Mouse (Mus musculus): ENCODE results near the gene Akap4.

The Akap4 gene

DNA sequence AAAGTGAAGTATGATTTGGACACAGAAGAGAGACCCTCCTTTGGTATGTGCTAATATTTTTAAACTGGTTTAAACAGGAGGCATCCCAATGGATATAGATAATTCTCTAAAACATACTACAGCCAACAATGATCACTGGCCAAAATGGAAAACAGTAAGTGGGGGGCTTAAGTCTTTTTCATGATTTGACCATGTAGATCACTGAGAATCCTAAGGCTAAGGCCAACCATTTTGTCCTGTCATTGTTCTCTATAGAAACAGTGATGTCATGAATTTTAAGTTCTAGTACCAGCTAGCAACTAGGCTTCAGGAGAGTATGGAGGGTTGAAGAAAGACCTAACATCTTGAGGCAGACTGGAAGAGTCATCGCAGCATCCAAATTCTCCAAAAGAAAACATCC, at the start of gene Akap4:
Gene Akap4, plus strand, starts transcription at position 301 of the 400 bp plus-strand sequence.
- in situ Hi-C loops (cut with MboI, MseI): no loop called here

DNA sequence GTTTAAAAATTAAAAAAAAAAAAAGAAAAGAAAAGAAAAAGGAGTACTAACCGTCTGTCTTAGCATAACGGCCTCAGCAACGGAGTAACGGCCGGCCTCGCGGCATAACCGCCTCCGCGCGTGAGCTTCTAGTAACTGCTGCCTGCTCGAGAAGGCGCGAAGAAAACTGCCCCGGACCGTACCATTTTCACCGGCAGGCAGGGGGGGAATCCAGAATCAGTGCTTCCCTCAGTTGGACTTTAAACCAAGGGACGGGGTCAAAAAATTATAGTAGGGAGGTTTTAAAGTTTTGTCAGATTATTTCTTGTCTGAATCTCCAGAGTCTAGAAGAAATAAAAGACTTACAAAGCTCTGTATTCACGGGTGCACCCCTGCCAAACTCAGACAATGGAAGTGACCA, 25.8 kb upstream of the Akap4 start, which contains the start of gene Ccnb3:
Gene Ccnb3, minus strand, starts transcription at position 101 of the 400 bp plus-strand sequence.
- in situ Hi-C loops (cut with MboI, MseI): no loop called here

DNA sequence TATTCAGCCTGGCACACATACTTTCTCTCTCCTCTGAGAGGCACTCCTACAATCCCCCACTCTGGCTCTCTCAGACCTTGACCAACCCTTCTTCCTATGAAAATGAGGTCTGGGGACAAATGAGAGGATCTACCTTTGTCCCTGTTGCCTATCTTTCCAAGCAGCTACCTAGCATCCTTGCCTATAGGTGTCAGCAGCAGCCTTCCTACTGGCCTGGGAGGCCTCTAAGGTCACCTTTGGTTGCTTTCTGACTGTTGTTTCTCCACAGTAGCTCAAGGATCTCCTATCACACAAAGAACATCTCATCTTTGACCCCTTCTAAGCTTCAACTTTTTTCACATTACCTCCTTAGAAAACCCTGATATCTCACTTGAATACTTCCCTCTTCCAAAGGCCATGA, 10.3 kb upstream of the Akap4 start:
- in situ Hi-C loops (cut with MboI, MseI): no loop called here

DNA sequence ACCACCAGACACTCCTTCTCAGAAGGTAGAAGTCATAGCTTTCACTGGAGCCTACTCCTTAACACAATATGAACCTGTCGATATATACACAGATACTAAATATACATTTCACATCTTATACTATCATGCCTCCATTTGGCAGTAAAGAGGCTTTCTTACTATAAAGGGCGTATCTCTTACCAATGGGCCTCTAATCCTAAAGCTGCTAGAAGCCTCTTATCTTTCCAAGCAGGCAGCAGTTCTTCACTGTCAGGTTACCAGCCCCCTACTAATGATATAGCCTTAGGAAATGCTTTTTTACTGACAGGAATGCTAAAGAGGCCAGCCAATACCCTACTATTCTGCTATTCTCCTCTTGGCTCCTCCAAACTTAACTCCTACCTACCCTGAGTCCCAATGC, 9.7 kb upstream of the Akap4 start:
- in situ Hi-C loops (cut with MboI, MseI): no loop called here

DNA sequence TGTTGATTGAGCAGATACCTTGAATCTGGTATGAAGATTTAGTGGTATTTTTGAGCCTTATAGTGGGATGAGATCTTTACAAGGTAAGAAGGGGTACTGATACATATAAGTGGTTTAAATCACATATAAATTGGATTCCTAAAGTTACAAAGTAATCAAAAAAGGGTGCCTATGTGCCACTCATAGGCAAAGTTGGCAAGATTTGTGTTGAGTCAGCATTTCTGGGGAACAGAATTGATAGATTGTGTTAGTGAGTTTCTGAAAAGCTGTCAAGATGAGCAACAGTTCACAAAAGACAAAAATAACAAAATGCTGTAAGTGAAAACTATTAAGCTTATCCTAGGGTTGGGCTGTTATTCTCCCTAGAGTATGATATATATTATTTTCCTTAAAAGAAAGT, 3.2 kb upstream of the Akap4 start:
- in situ Hi-C loops (cut with MboI, MseI): no loop called here

DNA sequence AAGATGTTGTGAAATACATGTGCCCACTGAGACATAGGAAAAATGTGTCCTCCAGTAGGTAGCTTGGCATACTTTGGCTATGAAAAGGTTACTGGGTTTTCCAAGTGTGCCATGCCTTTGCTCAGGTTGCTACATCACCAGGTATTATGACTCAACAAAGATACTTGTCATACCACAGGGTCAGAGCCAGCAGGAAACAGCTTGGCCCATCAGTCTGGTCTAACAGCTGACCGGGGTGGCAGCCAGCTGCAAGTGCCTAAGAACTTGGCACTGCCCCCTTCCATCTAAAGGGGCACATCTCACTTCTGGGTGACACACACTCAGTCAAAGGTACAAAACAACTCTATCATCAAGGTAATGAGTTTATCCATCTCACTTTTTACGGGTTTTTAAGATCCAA, 683 bp downstream of the Akap4 start:
- in situ Hi-C loops (cut with MboI, MseI): no loop called here

DNA sequence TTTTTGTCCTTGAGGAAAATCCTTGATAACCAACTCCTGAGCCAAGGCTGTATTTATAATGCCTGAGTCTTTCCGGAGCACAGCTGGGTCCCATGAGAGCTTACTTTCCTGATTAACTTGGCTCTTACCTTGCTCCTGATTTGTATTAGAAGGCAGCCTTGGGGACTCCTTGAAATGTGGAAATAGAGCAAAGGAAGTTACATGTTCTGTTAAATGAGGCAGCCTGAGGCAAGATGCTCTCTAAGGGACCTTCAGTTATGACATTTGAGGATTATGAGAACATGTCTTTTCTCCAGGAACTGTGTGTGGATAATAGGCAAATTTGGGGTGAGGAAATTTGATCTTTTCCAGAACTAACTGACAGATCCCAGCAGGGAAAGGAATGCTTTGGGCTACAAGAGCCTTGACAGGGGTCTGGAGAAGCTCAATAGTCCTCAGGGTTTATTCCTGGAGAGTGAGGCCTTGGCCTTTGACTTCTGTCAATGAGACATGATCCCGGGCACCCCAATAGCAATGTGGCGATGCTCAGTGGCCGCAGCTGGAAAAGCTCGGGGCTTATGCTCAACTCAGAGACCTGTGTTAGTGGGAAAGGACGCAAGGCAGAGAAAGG, 12.6 kb downstream of the Akap4 start:
- in situ Hi-C loops (cut with MboI, MseI): no loop called here

DNA sequence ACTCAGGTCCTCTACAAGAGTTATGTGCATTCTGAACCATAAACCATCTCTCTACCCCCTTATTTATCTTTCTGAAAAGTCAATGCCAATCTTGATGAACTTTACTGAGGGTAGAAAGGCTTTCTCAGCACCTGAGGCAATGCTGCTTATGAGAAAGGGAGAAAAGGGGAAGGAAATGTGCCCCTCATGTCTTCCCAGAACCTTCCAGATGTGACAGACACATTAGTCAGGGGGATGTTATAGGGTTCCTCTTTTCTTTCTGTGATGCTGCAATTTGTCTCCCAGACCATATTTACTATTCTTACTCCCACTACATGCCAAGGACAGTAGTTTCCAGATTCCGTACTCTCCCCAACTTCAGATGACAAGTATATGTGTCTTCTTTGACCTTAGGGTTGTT, 18.6 kb downstream of the Akap4 start:
- in situ Hi-C loops (cut with MboI, MseI): no loop called here

DNA sequence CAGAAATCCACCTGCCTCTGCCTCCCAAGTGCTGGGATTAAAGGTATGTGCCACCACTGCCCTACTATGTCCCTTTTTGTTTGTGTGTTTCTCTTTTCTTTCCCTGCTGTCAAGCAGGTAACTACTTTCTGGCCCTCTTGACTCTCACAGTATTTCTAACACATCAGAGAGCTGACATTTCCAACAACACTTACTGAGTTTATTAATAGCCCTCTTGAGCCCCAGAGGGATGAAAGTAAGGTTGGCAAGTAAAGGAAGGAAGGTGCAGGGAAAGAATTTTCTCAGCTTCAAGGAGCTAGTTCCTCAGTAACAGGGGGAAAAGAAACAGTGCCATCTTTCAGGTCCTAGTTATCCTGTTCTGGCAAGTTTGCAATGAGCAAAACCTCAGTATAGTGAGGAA, 23.0 kb downstream of the Akap4 start:
- in situ Hi-C loops (cut with MboI, MseI): no loop called here

DNA sequence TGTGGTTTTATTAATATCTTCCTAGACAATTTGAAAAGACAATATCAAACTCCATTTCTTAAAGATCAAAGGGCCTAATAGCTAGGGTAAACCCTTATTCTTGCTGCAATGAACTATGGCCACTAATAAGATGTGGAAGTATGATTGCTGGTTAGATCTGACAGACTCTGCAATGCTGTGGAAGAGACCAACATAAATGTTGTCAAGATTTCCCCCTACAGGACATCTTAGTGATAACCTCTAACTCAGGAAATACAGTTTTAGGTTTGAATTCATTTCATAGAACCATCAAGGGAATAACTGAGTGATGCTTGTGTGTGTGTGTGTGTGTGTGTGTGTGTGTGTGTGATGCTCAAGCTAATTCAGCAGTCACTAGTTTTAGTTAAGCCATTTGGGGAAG, 35.0 kb downstream of the Akap4 start:
- in situ Hi-C loops (cut with MboI, MseI): no loop called here

DNA sequence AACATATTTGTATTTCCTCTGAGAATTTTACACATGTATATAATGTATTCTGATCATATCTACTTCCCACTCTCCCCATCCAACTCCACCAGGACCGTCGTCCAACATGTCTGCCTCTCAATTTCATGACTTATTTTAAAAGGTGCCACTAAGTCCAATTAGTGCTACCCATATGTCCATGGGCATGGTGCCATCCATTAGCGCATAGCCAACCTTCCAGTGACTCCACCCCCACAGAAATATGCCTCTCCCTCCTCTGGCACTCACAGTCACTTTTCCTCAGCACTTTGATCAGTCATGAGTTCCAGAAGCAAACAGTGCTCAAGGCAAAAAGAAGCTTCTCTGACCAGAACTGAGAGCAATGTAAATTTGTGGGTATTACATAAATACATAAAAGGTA, 47.6 kb downstream of the Akap4 start:
- in situ Hi-C loops (cut with MboI, MseI): no loop called here

DNA sequence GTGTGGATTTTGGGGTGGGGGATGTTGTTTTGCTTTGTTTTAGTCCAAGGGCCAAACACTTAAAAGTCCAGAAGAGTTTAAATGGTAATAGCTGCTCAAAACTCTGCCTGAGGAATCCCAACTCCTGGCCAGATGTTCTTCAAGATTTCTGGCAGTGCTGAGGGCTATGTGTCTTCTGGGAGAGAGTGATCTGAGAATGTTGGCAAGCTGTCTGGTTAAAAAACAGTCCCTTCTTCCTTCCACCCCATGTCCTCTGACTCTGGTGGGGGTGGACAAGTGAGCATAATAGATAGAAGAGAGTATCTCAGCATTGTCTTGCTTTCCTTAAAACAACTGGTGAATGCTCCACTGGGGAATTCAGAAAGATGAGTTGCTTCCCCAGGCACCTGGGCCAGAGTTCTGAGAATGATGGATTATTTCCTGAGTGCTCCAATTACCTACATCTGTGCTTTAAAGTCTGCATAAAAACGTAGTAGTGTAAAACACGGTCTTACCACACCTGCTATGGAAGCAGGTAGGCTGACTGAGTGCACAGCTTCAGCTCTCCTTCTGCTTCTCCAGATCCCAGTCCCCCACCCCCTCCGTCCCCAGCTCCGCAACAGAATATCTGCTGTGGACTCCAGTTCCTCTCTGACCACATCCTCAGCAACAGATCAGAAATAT, 54.4 kb downstream of the Akap4 start:
- in situ Hi-C loops (cut with MboI, MseI): no loop called here

Data from T-helper 17 cell (primary cell).